Mouse (Mus musculus): ENCODE data around the gene Fbln2. TPM values are rescaled to one million over a fixed set of nuclear protein-coding genes. Genes with fewer than 3 reads are reported as not detected.

Gene Fbln2
- polyA plus RNA-seq, 1 experiment from 2014 or later, result 6.2 TPM

DNA sequence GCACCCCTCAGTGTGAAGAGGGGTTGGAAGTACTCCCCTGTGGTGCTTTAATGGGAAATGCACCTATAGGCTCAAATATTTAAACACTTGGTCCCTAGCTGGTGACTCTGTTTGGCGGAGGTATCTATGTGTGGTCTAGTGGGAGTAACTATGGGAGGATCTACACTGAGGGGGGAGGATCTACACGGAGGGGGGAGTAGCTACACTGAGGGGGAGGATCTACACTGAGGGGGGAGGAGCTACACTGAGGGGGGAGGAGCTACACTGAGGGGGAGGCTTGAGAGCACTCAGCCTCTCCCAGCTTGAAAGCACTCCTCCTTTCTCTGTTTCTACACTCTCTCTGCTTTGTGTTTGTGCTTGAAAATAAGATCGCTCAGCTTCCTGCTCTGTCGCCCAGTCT is 67.2 kb downstream of the Fbln2 start:
- 29% methylated on average over 4 of the region's 4 CpGs for WGBS (ENCODE audit: insufficient replicate concordance)
- peaks cover 51% of the 10 kb centered on the region for H3K27me3 ChIP-seq
- no peak overlapping the region for H3K27ac ChIP-seq (replicated peaks)
- no peak overlapping the region for H3K9ac ChIP-seq
- no peaks in the 10 kb centered on the region for H3K4me1 ChIP-seq (replicated peaks)
- no peak overlapping the region for H3K4me2 ChIP-seq
- no peak overlapping the region for H3K4me3 ChIP-seq (replicated peaks)
- no peaks in the 10 kb centered on the region for H3K36me3 ChIP-seq (replicated peaks)
- no peak for ATAC-seq (ENCODE audit: insufficient read depth)
- H3K9me3 ChIP-seq (replicated peaks), result no peaks in the 10 kb centered on the region

DNA sequence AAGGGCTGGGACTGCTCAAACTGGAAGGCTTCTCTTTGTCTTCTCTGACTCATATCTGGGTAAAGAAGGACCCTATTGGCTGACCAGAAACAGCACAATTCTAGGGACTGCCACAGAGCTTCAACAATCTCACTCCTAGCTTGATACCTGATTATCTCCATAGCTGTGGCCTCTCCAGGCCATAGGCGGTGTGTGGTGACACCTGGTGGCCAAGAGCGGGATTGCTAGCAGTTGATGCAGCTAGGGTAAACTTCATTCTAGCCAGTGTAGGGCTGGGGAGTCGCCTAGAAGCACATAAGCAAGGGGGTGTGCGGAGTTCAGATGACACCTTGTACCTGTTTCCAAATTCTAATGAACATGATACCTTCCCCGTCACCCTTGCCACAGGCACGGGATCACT is 69.0 kb downstream of the Fbln2 start:
- H3K9ac ChIP-seq, result no peak overlapping the region
- peaks cover 68% of the 10 kb centered on the region for H3K27me3 ChIP-seq
- under 1% methylated on average over 6 of the region's 6 CpGs for WGBS (ENCODE audit: insufficient replicate concordance)
- no peaks in the 10 kb centered on the region; the same call in 1 of the 2 replicates for H3K4me1 ChIP-seq (replicated peaks)
- no peaks in the 10 kb centered on the region for H3K9me3 ChIP-seq (replicated peaks)
- H3K4me2 ChIP-seq, result no peak overlapping the region
- ATAC-seq (ENCODE audit: insufficient read depth), result peak; percentile 12; the same call in 1 of the 2 replicates
- no peak overlapping the region for H3K27ac ChIP-seq (replicated peaks)
- H3K4me3 ChIP-seq (replicated peaks), result no peak overlapping the region
- no peaks in the 10 kb centered on the region for H3K36me3 ChIP-seq (replicated peaks)

DNA sequence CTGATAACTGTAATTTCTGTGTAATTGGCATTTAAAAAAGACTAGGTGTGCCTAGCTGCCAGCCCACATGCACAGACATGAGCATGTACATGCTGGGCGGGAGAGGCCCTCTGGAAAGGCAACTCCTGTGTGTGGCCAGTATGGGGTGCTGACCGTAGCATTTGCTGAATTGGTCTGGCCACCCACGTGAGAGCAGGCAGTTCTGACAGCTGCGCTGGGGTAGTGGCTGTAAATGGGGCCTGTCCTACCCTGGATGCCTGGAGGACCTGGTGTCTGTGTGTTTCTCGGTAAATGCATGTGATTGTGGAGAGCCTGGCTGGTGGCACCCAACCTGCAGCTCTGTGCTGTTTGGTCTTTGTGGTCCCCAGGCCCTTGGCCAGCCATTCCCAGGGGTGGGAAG is 69.5 kb downstream of the Fbln2 start:
- Histone ChIP-seq H3K27me3 (peaks cover 74% of the 10 kb centered on the region), H3K36me3 (replicated peaks) (no peaks in the 10 kb centered on the region), H3K9me3 (replicated peaks) (no peaks in the 10 kb centered on the region), H3K9ac (no peak overlapping the region), H3K4me2 (no peak overlapping the region), H3K27ac (replicated peaks) (no peak overlapping the region), H3K4me3 (replicated peaks) (no peak overlapping the region), H3K4me1 (replicated peaks) (no peaks in the 10 kb centered on the region; the same call in 1 of the 2 replicates)
- 43% methylated on average over 5 of the region's 5 CpGs for WGBS (ENCODE audit: insufficient replicate concordance)
- no peak for ATAC-seq (ENCODE audit: insufficient read depth)

DNA sequence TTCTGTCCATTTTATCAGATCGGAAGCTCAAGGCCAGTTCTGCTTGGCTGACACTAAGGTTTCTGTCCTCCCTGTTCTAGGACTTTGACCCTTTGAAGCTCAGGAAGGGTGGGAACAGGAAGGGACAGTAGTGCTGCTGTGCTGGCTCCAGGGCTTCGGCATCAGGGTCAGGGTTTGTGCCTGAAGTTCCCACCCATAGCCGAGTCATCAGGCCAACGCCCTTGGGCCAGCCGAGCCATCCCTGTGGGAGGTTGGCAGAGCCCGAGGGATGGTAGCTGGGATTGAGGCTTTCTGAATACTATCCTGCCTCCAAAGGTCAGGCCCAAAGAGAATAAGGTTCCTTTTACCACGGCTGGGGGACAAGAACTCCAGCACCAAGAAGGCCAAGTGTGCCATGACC is 70.8 kb downstream of the Fbln2 start:
- Histone ChIP-seq H3K4me2 (no peak overlapping the region), H3K27ac (replicated peaks) (no peak overlapping the region), H3K36me3 (replicated peaks) (no peaks in the 10 kb centered on the region), H3K9me3 (replicated peaks) (no peaks in the 10 kb centered on the region), H3K4me3 (replicated peaks) (no peak overlapping the region), H3K27me3 (peaks cover 85% of the 10 kb centered on the region), H3K4me1 (replicated peaks) (no peaks in the 10 kb centered on the region; the same call in 1 of the 2 replicates), H3K9ac (no peak overlapping the region)
- 47% methylated on average over 7 of the region's 7 CpGs for WGBS (ENCODE audit: insufficient replicate concordance)
- no peak for ATAC-seq (ENCODE audit: insufficient read depth)

DNA sequence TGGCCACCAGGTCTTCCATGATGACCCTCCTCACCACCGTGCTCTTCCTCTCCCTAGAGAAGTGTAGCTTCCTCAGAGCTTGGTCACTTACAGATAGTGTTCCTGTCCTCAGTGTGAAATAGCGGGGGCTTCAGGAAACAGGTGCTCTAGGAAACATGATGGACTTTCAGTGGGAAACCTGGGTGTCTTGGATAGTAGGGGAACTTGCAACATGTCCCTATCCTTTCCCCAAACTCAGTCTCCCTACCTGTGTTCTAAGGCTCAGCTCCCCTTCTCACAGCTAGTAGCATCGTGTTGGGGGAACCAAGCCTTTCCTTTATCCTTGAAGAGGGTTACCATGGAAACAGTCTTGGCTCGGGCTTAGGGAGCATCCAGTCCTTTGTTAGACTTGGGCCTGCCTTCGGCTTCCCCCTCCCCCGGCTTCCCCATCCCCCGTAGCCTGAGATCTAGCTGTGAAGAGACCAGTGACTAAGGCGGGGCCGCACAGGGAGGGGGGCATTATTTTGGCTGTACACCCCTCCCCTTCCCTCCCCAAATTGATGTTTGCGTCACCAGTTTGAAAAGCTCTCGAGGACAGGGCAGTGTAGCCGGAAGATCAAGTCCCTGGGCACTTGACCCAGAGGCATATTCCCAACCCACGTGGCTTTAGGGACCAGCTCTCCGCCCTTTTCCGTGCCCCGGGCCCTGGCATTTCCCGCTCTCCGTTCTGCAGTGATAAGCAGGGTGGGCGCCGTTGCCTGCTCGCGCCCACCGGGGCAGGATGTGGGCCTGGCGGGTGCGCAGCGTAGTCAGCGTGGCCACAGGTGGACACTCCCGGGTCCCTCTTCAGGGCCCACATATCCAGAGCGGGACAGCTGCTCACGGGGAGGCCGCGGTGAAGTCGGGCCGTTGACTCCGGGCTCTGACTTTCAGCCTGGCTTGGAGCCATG is 72.5 kb downstream of the Fbln2 start:
- Histone ChIP-seq H3K9ac (no peak overlapping the region), H3K9me3 (replicated peaks) (no peaks in the 10 kb centered on the region), H3K27me3 (peaks cover 91% of the 10 kb centered on the region), H3K36me3 (replicated peaks) (no peaks in the 10 kb centered on the region), H3K4me1 (replicated peaks) (no peaks in the 10 kb centered on the region; the same call in 1 of the 2 replicates), H3K4me3 (replicated peaks) (no peak overlapping the region), H3K4me2 (peak overlapping the region; percentile 15; the same call in 1 of the 2 replicates), H3K27ac (replicated peaks) (no peak overlapping the region)
- WGBS (ENCODE audit: insufficient replicate concordance), result 8% methylated on average over 35 of the region's 35 CpGs
- ATAC-seq (ENCODE audit: insufficient read depth), result no peak

DNA sequence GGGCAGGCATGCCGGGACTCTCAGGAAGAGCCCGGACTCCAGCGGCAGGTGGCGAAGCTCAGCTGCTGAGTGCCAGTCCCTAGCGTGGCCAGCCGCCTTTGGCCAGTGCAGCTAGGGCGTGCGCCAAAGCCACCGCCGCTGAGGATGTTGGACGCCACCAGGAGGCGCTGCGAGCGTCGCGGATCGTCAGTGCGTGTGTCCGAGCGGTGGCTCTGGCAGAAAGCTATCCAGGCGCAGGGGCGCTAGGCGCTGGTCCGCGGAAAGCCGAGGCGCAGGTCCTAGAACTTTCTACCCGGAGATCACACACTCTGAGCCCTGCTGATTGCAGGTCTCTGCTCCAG is 73.2 kb downstream of the Fbln2 start:
- Histone ChIP-seq H3K9me3 (replicated peaks) (no peaks in the 10 kb centered on the region), H3K4me2 (peak overlapping the region; percentile 15; the same call in 1 of the 2 replicates), H3K27me3 (peaks cover 94% of the 10 kb centered on the region), H3K4me3 (replicated peaks) (no peak overlapping the region), H3K27ac (replicated peaks) (no peak overlapping the region), H3K36me3 (replicated peaks) (no peaks in the 10 kb centered on the region), H3K9ac (no peak overlapping the region), H3K4me1 (replicated peaks) (no peaks in the 10 kb centered on the region; the same call in 1 of the 2 replicates)
- WGBS (ENCODE audit: insufficient replicate concordance), result under 1% methylated on average over 28 of the region's 28 CpGs
- ATAC-seq (ENCODE audit: insufficient read depth), result no peak

DNA sequence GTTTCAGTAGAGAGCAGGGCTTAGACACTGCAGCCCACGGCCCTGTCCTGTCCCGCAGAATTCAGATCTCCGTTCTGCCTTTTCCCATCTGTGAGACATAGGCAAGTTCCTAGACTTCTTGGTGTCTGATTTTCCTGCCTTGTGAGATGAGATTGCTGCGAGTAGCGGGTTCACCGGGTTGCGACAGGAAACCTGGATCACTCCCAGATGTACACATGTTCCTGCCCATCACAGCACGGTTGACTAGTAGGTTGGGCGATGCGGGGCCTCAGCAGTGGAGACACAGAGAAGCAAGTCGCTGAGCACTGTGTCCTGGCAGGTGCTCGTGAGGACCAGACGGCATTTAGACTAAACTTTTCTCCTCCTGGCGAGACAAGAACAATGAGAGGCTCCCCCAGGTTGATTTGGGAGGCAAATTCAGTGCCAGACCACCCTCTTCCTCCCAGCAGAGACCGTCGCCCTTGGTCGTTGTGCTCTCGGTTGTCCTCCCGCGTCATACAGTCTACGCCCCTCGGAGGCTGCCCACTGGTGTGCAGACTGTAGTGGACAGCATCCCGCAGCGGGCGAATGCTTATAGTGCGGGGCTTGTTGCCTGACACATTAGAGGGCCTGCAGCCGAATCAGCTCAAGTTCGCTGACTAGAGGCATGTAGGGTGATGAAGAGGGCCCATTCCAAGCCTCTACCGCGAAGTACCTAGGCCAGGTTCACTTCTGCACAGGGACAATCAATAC is 73.7 kb downstream of the Fbln2 start:
- Histone ChIP-seq H3K27me3 (peaks cover 89% of the 10 kb centered on the region), H3K27ac (replicated peaks) (no peak overlapping the region), H3K9ac (no peak overlapping the region), H3K9me3 (replicated peaks) (no peaks in the 10 kb centered on the region), H3K4me2 (no peak overlapping the region), H3K36me3 (replicated peaks) (no peaks in the 10 kb centered on the region), H3K4me1 (replicated peaks) (no peaks in the 10 kb centered on the region; the same call in 1 of the 2 replicates), H3K4me3 (replicated peaks) (no peak overlapping the region)
- 27% methylated on average over 30 of the region's 30 CpGs for WGBS (ENCODE audit: insufficient replicate concordance)
- no peak for ATAC-seq (ENCODE audit: insufficient read depth)

DNA sequence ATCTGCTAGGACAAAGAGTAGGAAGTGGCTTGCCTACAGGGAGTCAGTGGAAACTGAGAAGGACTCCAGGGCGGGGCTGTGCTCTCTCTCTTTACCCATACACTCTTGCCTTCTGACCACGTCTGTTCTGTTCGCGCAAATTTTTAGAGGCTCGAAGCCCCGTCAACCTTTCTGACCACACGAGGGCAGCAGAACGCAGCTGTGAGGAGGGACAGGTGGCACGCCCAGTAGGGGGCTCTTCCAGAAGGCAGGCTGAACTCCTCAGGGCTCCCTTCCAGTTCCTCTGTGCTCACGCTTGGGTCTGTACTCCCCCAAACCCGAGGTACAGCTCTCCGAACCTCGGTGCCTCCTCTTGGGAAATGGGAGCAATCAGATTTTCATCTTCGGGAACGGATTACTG is 74.4 kb downstream of the Fbln2 start:
- no peak for ATAC-seq (ENCODE audit: insufficient read depth)
- Histone ChIP-seq H3K4me2 (no peak overlapping the region), H3K4me1 (replicated peaks) (no peaks in the 10 kb centered on the region; the same call in 1 of the 2 replicates), H3K27ac (replicated peaks) (no peak overlapping the region), H3K27me3 (peaks cover 85% of the 10 kb centered on the region), H3K9me3 (replicated peaks) (no peaks in the 10 kb centered on the region), H3K36me3 (replicated peaks) (no peaks in the 10 kb centered on the region), H3K4me3 (replicated peaks) (no peak overlapping the region), H3K9ac (no peak overlapping the region)
- 5% methylated on average over 15 of the region's 15 CpGs for WGBS (ENCODE audit: insufficient replicate concordance)

DNA sequence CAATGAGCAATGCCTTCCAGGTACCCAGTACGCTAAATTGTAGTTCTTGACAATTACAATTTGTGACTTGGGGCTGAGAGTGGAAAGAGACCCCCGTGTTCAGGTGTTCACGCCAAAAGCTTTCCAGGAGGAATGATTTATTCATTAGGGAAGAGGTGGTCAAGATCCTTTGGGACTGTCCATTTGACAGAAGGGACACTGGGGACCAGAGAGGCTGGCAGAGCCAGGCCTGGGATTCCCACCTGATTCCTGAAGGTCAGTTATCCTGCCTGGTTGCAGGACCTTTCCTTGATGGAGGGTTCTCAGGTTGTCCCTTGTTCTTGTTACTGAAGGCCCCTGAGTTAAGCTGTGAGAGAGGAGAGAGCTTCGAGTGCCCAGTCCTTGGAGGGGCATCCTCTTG is 74.9 kb downstream of the Fbln2 start:
- Histone ChIP-seq H3K27ac (replicated peaks) (no peak overlapping the region), H3K4me1 (replicated peaks) (no peaks in the 10 kb centered on the region; the same call in 1 of the 2 replicates), H3K4me3 (replicated peaks) (no peak overlapping the region), H3K4me2 (no peak overlapping the region), H3K36me3 (replicated peaks) (no peaks in the 10 kb centered on the region), H3K9ac (no peak overlapping the region), H3K9me3 (replicated peaks) (no peaks in the 10 kb centered on the region), H3K27me3 (peaks cover 80% of the 10 kb centered on the region)
- 46% methylated on average over 4 of the region's 4 CpGs for WGBS (ENCODE audit: insufficient replicate concordance)
- ATAC-seq (ENCODE audit: insufficient read depth), result no peak

DNA sequence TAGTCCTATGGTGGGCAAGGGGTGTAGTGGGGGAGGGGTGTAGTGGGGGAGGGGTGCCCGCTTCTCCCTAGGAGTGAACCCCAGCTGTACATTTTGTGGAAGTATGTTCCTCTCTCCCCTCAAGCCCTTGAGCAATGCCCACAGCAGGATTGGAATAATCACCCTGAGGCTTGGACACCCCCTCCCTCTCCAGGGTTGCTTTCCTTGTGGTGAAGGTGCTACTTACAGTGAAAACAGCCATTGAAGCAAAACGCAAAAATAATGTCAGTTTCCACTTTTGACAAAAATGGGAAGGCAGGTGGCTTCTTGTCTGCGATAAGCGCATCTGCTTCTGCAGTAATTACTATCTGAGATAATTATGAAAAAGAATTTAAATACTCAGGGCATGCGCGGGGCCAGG is 75.4 kb downstream of the Fbln2 start:
- 54% methylated on average over 6 of the region's 6 CpGs for WGBS (ENCODE audit: insufficient replicate concordance)

DNA sequence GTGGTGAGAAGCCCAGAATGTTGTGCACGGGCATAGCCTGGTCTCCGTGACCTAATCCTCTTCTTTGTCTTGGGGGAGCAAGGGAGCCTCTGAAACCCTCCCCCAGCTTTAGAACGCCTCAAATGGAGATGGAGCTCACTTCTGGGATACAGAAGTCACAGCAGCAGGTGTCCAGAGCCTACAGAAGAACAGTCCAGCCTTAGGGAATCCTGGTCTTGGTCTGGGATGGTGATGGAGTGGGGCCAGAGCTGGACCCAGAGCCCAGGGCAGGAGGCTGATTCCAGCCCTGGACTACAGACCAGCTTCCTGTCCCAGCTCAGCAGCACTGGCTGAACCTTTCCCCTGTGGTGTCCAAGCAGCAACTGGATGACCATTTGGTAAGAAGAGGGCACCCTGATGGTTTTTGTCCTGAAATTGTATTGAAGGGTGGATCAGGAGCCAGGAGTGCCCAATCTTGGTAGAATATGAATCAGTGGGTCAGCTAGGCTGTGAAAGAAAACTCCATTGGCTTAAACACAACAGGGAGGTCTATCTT is 76.1 kb downstream of the Fbln2 start:
- 38% methylated on average over 3 of the region's 3 CpGs for WGBS (ENCODE audit: insufficient replicate concordance)
- Histone ChIP-seq H3K27me3 (peaks cover 68% of the 10 kb centered on the region), H3K9ac (no peak overlapping the region), H3K9me3 (replicated peaks) (no peaks in the 10 kb centered on the region), H3K27ac (replicated peaks) (no peak overlapping the region), H3K36me3 (replicated peaks) (no peaks in the 10 kb centered on the region), H3K4me3 (replicated peaks) (no peak overlapping the region), H3K4me1 (replicated peaks) (no peaks in the 10 kb centered on the region; the same call in 1 of the 2 replicates), H3K4me2 (no peak overlapping the region)
- ATAC-seq (ENCODE audit: insufficient read depth), result no peak

More for the DNA sequence above, 75.4 kb downstream of the Fbln2 start:
- no peak overlapping the region for H3K9ac ChIP-seq
- no peaks in the 10 kb centered on the region for H3K9me3 ChIP-seq (replicated peaks)
- no peaks in the 10 kb centered on the region for H3K36me3 ChIP-seq (replicated peaks)
- ATAC-seq (ENCODE audit: insufficient read depth), result no peak
- no peak overlapping the region for H3K4me2 ChIP-seq
- H3K27ac ChIP-seq (replicated peaks), result no peak overlapping the region
- no peak overlapping the region for H3K4me3 ChIP-seq (replicated peaks)
- H3K27me3 ChIP-seq, result peaks cover 75% of the 10 kb centered on the region
- no peaks in the 10 kb centered on the region; the same call in 1 of the 2 replicates for H3K4me1 ChIP-seq (replicated peaks)
